Mouse (Mus musculus): ENCODE data around the gene Cldn14.
A peak's percentile ranks its signal among the peaks of the same experiment; 100 is the strongest.

Cldn14 gene

GRCm38 (mm10) chr16:93944301-93944700, 64.3 kb downstream of the Cldn14 start:
- no peak for DNase-seq (ENCODE audit: low spot score in 2 of 2)

- DNase-seq (ENCODE audit: low spot score in 2 of 2) = no peak
Measured at GRCm38 (mm10) chr16:93942796-93943502, 65.7 kb downstream of the Cldn14 start.

- DNase-seq (ENCODE audit: low spot score in 2 of 2) = no peak
Measured at GRCm38 (mm10) chr16:93941781-93942567, 66.7 kb downstream of the Cldn14 start.

- DNase-seq (ENCODE audit: low spot score in 2 of 2) = no peak
Measured at GRCm38 (mm10) chr16:93939961-93940360, 68.7 kb downstream of the Cldn14 start.

GRCm38 (mm10) chr16:93938400-93938846, 70.2 kb downstream of the Cldn14 start:
- DNase-seq (ENCODE audit: low spot score in 2 of 2) = peak; percentile 20 to 67

- peak in 1 of 2 experiments; percentile 33 for DNase-seq (ENCODE audit: low spot score in 2 of 2)
Measured at GRCm38 (mm10) chr16:93935009-93935408, 73.6 kb downstream of the Cldn14 start.

GRCm38 (mm10) chr16:93934588-93934987, 74.0 kb downstream of the Cldn14 start:
- DNase-seq (ENCODE audit: low spot score in 2 of 2) = no peak

GRCm38 (mm10) chr16:93932185-93933168, 76.2 kb downstream of the Cldn14 start:
- no peak for DNase-seq (ENCODE audit: low spot score in 2 of 2)

GRCm38 (mm10) chr16:93929370-93930032, 79.1 kb downstream of the Cldn14 start:
- DNase-seq (ENCODE audit: low spot score in 2 of 2) = no peak

- DNase-seq (ENCODE audit: low spot score in 2 of 2) = no peak
Measured at GRCm38 (mm10) chr16:93925684-93926247, 82.9 kb downstream of the Cldn14 start.

- DNase-seq (ENCODE audit: low spot score in 2 of 2) = no peak
Measured at GRCm38 (mm10) chr16:93923788-93924187, 84.8 kb downstream of the Cldn14 start.

- DNase-seq (ENCODE audit: low spot score in 2 of 2) = no peak
Measured at GRCm38 (mm10) chr16:93922835-93923389, 85.7 kb downstream of the Cldn14 start.

- no peak for DNase-seq (ENCODE audit: low spot score in 2 of 2)
Measured at GRCm38 (mm10) chr16:93920673-93921072, 88.0 kb downstream of the Cldn14 start.

- no peak for DNase-seq (ENCODE audit: low spot score in 2 of 2)
Measured at GRCm38 (mm10) chr16:93919189-93919588, 89.4 kb downstream of the Cldn14 start.

GRCm38 (mm10) chr16:93918679-93919060, 90.0 kb downstream of the Cldn14 start:
- DNase-seq (ENCODE audit: low spot score in 2 of 2) = no peak

- peak; percentile 68 to 89 for DNase-seq (ENCODE audit: low spot score in 2 of 2)
Measured at GRCm38 (mm10) chr16:93917712-93918678, 90.6 kb downstream of the Cldn14 start.

- peak; percentile 41 to 65 for DNase-seq (ENCODE audit: low spot score in 2 of 2)
Measured at GRCm38 (mm10) chr16:93915338-93915849, 93.2 kb downstream of the Cldn14 start.

- no peak for DNase-seq (ENCODE audit: low spot score in 2 of 2)
Measured at GRCm38 (mm10) chr16:93913881-93914576, 94.6 kb downstream of the Cldn14 start.

Data from thymus, postnatal 10 days (tissue).